Mouse (Mus musculus) splenic B cell, adult 2 months (primary cell): ENCODE measurements around the gene Palld.

Experiments
- DNase-seq: peaks from one replicate; pipeline ENCODE4 v3.0.0-alpha.2; 2011; ENCODE audit warnings: low read depth, low spot score
- H3K27me3 ChIP-seq: 2 replicates; pipeline ENCODE4 v1.6.1; 2012; ENCODE audit warnings: mild to moderate bottlenecking, low read length, moderate library complexity, mixed read lengths; ENCODE audit not compliant: control insufficient read depth, poor library complexity, insufficient read depth, severe bottlenecking
- H3K36me3 ChIP-seq: 2 replicates; pipeline ENCODE4 v1.6.1; 2012; ENCODE audit warnings: mild to moderate bottlenecking, low read length, moderate library complexity, mixed read lengths; ENCODE audit not compliant: control insufficient read depth, poor library complexity, insufficient read depth, severe bottlenecking

The Palld gene

GRCm38 (mm10) chr8:61897402-61897801 is 5.1 kb downstream of the Palld start:
- Histone ChIP-seq H3K27me3 (no peaks in the 10 kb centered on the region), H3K36me3 (no peaks in the 10 kb centered on the region)
- no peak for DNase-seq

GRCm38 (mm10) chr8:61896742-61897141 is 5.7 kb downstream of the Palld start:
- Histone ChIP-seq H3K27me3 (no peaks in the 10 kb centered on the region), H3K36me3 (no peaks in the 10 kb centered on the region)
- DNase-seq: no peak

GRCm38 (mm10) chr8:61894062-61894461 is 8.4 kb downstream of the Palld start:
- H3K27me3 ChIP-seq: no peaks in the 10 kb centered on the region
- DNase-seq: no peak

DNA sequence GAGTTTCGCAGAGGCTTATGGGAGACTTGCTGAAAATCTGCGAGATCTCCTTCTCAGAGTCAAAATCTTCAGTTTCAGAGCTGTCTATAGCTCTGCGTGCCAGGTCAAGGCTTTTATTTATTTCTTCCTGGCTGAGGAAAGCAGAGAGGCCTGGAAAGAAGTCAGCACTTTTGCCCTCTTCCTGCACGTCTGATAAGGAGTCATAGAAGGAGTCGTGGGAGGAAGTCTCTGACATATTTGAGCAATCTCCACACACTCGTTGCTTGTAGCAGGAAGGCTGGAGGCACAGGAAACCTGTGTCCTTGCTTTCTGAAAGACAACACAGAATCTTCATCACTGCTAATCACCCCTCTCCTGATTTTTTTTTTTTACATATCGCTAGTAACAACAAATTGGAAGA is 24.9 kb downstream of the Palld start:
- DNase-seq: no peak
- no peaks in the 10 kb centered on the region for H3K36me3 ChIP-seq
- H3K27me3 ChIP-seq: no peaks in the 10 kb centered on the region

More at GRCm38 (mm10) chr8:61894062-61894461, 8.4 kb downstream of the Palld start:
- H3K36me3 ChIP-seq: no peaks in the 10 kb centered on the region

GRCm38 (mm10) chr8:61875290-61875689 is 27.2 kb downstream of the Palld start:
- DNase-seq: peak; percentile 22
- Histone ChIP-seq H3K27me3 (no peaks in the 10 kb centered on the region), H3K36me3 (no peaks in the 10 kb centered on the region)

- H3K36me3 ChIP-seq: no peaks in the 10 kb centered on the region
- no peak for DNase-seq
- H3K27me3 ChIP-seq: no peaks in the 10 kb centered on the region
These were observed 28.5 kb downstream of the Palld start for GRCm38 (mm10) chr8:61873994-61874393.

- H3K36me3 ChIP-seq: no peaks in the 10 kb centered on the region
- H3K27me3 ChIP-seq: no peaks in the 10 kb centered on the region
- DNase-seq: no peak
These were observed 34.0 kb downstream of the Palld start for GRCm38 (mm10) chr8:61868481-61868880.

DNA sequence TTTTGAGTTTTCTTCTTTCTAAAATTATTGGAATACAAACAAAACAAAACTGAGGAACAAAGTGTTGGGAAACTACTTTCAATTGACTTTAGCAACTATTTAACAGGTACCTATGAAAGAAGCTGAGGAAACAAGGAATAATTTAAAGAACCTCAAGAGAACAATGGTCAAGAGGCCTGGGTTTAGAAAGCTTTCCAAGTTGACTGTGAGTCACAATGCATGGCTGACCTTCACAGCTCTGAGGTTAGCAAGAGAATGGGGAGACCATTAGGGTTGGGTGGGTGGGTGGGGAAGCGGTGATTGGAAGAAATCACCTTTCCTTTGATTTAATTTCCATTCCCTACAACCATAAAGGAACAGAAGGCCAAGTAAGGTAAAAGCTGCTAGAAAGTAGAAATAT is 35.6 kb downstream of the Palld start:
- Histone ChIP-seq H3K27me3 (no peaks in the 10 kb centered on the region), H3K36me3 (no peaks in the 10 kb centered on the region)
- DNase-seq: no peak

GRCm38 (mm10) chr8:61865365-61865764 is 37.1 kb downstream of the Palld start:
- no peaks in the 10 kb centered on the region for H3K27me3 ChIP-seq
- DNase-seq: no peak
- no peaks in the 10 kb centered on the region for H3K36me3 ChIP-seq

GRCm38 (mm10) chr8:61851270-61851669 is 51.2 kb downstream of the Palld start:
- no peak for DNase-seq
- Histone ChIP-seq H3K36me3 (no peaks in the 10 kb centered on the region), H3K27me3 (no peaks in the 10 kb centered on the region)

DNA sequence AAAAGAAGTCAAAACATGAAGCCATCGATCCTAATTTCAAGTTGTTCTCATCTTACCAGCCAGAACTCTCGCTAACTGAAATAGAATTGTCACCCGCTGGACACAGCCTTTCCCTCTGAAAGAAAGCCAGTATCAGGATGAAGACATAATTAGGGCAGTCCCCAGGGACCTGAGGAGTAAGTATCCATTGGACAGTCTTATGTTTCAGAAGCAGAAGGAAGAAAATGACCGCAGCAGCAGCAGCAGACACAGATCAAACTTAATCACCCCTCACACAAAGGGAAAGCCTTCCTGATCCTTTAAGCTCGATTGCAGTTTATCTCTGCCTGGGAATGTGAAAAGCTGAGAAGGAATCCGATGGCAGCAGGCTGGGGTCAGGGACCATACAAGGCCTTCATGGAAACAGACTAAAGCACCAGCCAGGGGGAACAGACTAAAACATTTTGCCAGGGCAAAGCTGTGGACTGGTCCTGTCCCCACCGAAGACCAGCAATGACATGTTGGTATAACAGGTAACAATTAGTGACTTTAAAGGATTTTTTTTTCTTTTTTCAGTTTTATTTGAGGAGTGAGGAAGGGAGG is 53.8 kb downstream of the Palld start:
- Histone ChIP-seq H3K27me3 (no peaks in the 10 kb centered on the region), H3K36me3 (no peaks in the 10 kb centered on the region)
- no peak for DNase-seq

- no peak for DNase-seq
- Histone ChIP-seq H3K27me3 (no peaks in the 10 kb centered on the region), H3K36me3 (no peaks in the 10 kb centered on the region)
These were observed 55.0 kb downstream of the Palld start for GRCm38 (mm10) chr8:61847494-61847893.

GRCm38 (mm10) chr8:61844992-61845391 is 57.5 kb downstream of the Palld start:
- DNase-seq: no peak

GRCm38 (mm10) chr8:61844575-61844974 is 57.9 kb downstream of the Palld start:
- DNase-seq: no peak
- Histone ChIP-seq H3K27me3 (no peaks in the 10 kb centered on the region), H3K36me3 (no peaks in the 10 kb centered on the region)

More at GRCm38 (mm10) chr8:61844992-61845391, 57.5 kb downstream of the Palld start:
- H3K27me3 ChIP-seq: no peaks in the 10 kb centered on the region
- no peaks in the 10 kb centered on the region for H3K36me3 ChIP-seq

DNA sequence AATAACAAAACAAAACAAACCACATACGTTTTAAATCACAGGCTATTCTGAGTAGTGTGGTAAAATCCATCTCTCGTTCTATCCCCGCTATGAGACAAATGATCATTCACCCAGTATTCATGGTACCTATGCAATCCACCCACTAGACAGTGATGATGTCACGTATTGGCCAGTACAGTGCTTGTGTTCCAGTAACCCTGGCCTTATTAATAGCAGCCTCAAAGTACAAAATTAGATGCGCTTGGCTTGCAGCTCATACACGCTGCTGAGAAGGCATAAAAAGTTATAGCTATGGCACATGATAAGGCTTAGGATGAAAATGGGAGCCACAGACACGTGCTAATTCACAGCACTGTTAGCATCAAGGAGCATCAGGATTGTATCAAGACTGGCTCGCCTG is 58.7 kb downstream of the Palld start:
- Histone ChIP-seq H3K36me3 (no peaks in the 10 kb centered on the region), H3K27me3 (no peaks in the 10 kb centered on the region)
- DNase-seq: no peak

DNA sequence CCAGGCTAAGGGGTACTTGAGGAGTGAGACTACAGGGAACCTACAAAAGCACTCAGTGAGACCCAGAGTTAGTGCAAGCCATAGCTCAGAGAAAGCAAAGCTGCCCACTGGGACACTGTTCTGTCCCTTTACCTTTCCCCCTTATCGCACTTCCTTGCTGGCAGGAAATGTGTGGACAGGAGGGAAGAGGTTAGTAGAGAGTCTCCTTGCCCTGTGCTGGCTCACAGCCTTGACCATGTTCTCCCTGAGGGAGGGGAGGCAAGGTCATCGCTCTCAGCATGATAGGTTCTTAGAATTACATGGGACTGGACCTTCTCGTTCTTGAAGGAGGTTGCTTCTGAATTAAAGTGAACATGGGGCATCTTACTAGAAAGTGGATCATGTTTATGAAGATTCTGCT is 69.3 kb downstream of the Palld start:
- no peak for DNase-seq
- H3K27me3 ChIP-seq: no peaks in the 10 kb centered on the region
- no peaks in the 10 kb centered on the region for H3K36me3 ChIP-seq
